Mouse (Mus musculus): ENCODE data around the gene Trpd52l3. TPM values are rescaled to one million over a fixed set of nuclear protein-coding genes. Genes with fewer than 3 reads are reported as not detected.

Gene Trpd52l3
- not detected in 2 replicates for polyA plus RNA-seq (2015; fragmentation: Nextera tagmentation; extraction: Ambion mirVana)

- no peak for ATAC-seq
- H3K4me1 ChIP-seq (replicated peaks) = no peaks in the 10 kb centered on the region
- H3K27me3 ChIP-seq (replicated peaks) = no peaks in the 10 kb centered on the region
- no peak within 1 kb of the TSS for H3K4me3 ChIP-seq (replicated peaks)
- H3K4me2 ChIP-seq (replicated peaks) = no peak within 1 kb of the TSS
- 95% methylated on average over 9 of the region's 9 CpGs for WGBS
- no peaks in the 10 kb centered on the region for H3K36me3 ChIP-seq
- no peak within 1 kb of the TSS for H3K27ac ChIP-seq
- no peaks in the 10 kb centered on the region for H3K9me3 ChIP-seq
- no peak within 1 kb of the TSS for H3K9ac ChIP-seq
Observed at GRCm38 (mm10) chr19:30003621-30004020, at the start of gene Trpd52l3. Gene Trpd52l3, plus strand, starts transcription at chr19:30003790.

DNA sequence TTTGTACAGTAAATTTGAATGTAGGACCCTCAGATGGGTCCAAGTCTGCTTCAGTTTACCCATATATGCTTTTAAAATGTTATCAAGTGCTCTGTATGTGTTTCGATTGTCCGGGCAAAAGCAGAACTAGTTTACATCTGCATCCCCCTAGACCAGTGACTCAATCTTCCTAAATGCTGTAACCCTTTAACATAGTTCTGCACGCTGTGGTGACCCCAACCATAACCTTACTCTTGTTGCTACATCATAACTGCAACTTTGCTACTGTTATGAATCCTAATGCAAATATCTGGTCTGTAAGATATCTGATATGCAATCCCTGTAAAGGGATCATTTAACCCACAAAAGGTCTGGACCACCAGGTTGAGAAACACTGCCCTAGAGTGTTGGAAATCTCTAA, 49.8 kb upstream of the Trpd52l3 start:
- H3K4me2 ChIP-seq (replicated peaks) = no peak overlapping the region
- WGBS = 87% methylated on average over 3 of the region's 3 CpGs
- H3K4me1 ChIP-seq (replicated peaks) = 0 out of 2 replicates have a peak, but pooled peaks cover under 1% of the 10 kb centered on the region
- H3K27me3 ChIP-seq (replicated peaks) = no peaks in the 10 kb centered on the region
- no peak overlapping the region for H3K27ac ChIP-seq
- no peaks in the 10 kb centered on the region for H3K36me3 ChIP-seq
- H3K9me3 ChIP-seq = no peaks in the 10 kb centered on the region
- H3K9ac ChIP-seq = no peak overlapping the region
- H3K4me3 ChIP-seq (replicated peaks) = no peak overlapping the region
- no peak for ATAC-seq

DNA sequence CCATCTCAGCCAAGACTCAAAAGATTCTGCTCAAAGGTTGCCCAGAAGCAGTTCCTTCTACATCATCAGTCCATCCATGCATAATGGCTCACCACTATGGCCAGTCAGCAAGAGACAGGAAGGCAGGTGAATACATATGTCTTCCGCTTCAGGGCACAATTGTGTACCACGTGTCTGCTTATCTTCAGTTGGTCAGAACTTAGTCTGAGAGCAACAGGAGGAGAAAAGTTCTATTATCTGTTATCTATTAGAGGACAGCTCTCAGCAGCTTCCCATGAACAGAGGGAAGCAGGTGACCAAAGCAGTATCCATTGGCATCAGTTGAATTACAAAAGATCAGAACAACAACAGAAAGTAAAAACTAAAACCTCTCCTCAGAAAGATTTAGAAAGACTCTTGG, 48.1 kb upstream of the Trpd52l3 start:
- WGBS = 81% methylated on average over 2 of the region's 2 CpGs
- Histone ChIP-seq H3K4me1 (replicated peaks) (no peaks in the 10 kb centered on the region), H3K27me3 (replicated peaks) (no peaks in the 10 kb centered on the region), H3K36me3 (no peaks in the 10 kb centered on the region), H3K27ac (no peak overlapping the region), H3K4me3 (replicated peaks) (no peak overlapping the region), H3K9ac (no peak overlapping the region), H3K9me3 (no peaks in the 10 kb centered on the region), H3K4me2 (replicated peaks) (no peak overlapping the region)
- ATAC-seq = no peak

DNA sequence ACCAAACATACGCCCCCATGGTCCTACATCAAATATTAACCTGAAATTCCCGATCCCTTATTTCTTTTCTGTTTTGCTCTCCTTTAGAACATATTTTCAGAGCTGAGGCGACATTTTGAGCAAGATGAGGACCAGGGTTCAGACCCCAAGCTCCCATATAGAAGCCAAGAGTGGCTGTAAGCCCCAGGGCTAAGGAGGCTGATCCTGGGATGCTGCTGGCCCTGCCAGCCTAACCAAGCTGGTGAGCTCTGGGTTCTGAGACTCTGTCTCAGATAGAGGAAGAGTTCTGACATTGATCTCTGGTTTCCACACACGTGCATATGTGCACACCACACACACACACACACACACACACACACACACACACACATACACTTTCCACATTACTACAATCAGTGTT, 42.7 kb upstream of the Trpd52l3 start:
- H3K36me3 ChIP-seq = no peaks in the 10 kb centered on the region
- no peaks in the 10 kb centered on the region for H3K9me3 ChIP-seq
- ATAC-seq = no peak
- no peak overlapping the region for H3K4me2 ChIP-seq (replicated peaks)
- H3K9ac ChIP-seq = no peak overlapping the region
- H3K4me1 ChIP-seq (replicated peaks) = no peaks in the 10 kb centered on the region
- 85% methylated on average over 4 of the region's 4 CpGs for WGBS
- no peak overlapping the region for H3K4me3 ChIP-seq (replicated peaks)
- H3K27ac ChIP-seq = no peak overlapping the region
- H3K27me3 ChIP-seq (replicated peaks) = no peaks in the 10 kb centered on the region

- H3K4me2 ChIP-seq (replicated peaks) = no peak overlapping the region
- no peak for ATAC-seq
- H3K4me3 ChIP-seq (replicated peaks) = no peak overlapping the region
- no peaks in the 10 kb centered on the region for H3K4me1 ChIP-seq (replicated peaks)
- H3K36me3 ChIP-seq = no peaks in the 10 kb centered on the region
- H3K27me3 ChIP-seq (replicated peaks) = no peaks in the 10 kb centered on the region
- 61% methylated on average over 6 of the region's 6 CpGs for WGBS
- H3K27ac ChIP-seq = no peak overlapping the region
- no peaks in the 10 kb centered on the region for H3K9me3 ChIP-seq
- no peak overlapping the region for H3K9ac ChIP-seq
Observed at GRCm38 (mm10) chr19:29961842-29962241, 41.7 kb upstream of the Trpd52l3 start.

GRCm38 (mm10) chr19:29963598-29964092, 39.9 kb upstream of the Trpd52l3 start:
- no peaks in the 10 kb centered on the region for H3K27me3 ChIP-seq (replicated peaks)
- ATAC-seq = no peak
- no peak overlapping the region for H3K4me2 ChIP-seq (replicated peaks)
- no peaks in the 10 kb centered on the region for H3K9me3 ChIP-seq
- H3K9ac ChIP-seq = no peak overlapping the region
- no peaks in the 10 kb centered on the region for H3K4me1 ChIP-seq (replicated peaks)
- H3K36me3 ChIP-seq = no peaks in the 10 kb centered on the region
- no peak overlapping the region for H3K4me3 ChIP-seq (replicated peaks)
- H3K27ac ChIP-seq = no peak overlapping the region
- 77% methylated on average over 2 of the region's 2 CpGs for WGBS

DNA sequence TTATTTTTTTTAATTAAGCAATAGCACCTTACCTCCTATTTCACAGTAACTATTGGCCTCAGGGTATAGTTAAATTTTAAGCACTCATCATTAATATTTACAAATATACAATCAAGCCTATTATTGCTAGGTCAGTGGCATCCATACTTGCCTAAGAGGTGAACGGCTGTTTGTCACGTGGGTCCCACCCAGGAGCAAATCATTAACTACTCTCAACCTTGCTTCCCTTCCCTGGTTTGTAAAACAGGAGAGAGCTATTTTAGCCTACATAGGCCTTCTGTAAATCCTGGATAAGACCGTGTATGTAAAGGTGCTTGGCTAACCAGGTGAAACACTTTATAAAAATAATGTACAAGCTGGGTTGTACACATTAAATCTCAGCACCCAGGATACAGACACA, 35.6 kb upstream of the Trpd52l3 start:
- H3K9ac ChIP-seq = no peak overlapping the region
- 65% methylated on average over 3 of the region's 3 CpGs for WGBS

DNA sequence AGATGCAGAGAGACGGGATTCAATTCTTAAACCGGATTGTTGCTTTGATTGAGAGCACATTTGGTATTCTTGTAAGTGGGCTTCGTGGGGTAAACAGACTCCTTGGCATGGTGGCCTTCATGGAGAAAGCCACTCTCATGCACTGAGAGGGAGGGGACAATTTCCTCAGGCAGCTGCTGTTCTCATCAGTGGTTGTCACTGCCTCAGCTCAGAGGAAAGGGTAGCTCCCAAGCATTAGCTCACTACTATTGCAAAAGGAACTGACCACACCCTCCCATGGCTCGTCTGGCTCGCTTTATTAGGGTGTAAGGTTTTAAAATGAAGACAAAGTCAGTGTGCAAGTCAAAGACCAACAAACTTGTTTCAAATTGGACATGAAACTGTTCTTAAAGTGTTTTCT, 30.2 kb upstream of the Trpd52l3 start:
- Histone ChIP-seq H3K27ac (no peak overlapping the region), H3K4me2 (replicated peaks) (no peak overlapping the region), H3K4me3 (replicated peaks) (no peak overlapping the region), H3K36me3 (no peaks in the 10 kb centered on the region), H3K9me3 (no peaks in the 10 kb centered on the region), H3K4me1 (replicated peaks) (no peaks in the 10 kb centered on the region), H3K9ac (no peak overlapping the region), H3K27me3 (replicated peaks) (no peaks in the 10 kb centered on the region)
- no peak for ATAC-seq
- 66% methylated on average over 5 of the region's 5 CpGs for WGBS

More for the DNA sequence above, 35.6 kb upstream of the Trpd52l3 start:
- no peaks in the 10 kb centered on the region for H3K4me1 ChIP-seq (replicated peaks)
- H3K27ac ChIP-seq = no peak overlapping the region
- no peaks in the 10 kb centered on the region for H3K9me3 ChIP-seq
- H3K36me3 ChIP-seq = no peaks in the 10 kb centered on the region
- H3K4me2 ChIP-seq (replicated peaks) = no peak overlapping the region
- no peak overlapping the region for H3K4me3 ChIP-seq (replicated peaks)
- no peaks in the 10 kb centered on the region for H3K27me3 ChIP-seq (replicated peaks)
- no peak for ATAC-seq

GRCm38 (mm10) chr19:29978847-29979246, 24.7 kb upstream of the Trpd52l3 start:
- no peaks in the 10 kb centered on the region for H3K27me3 ChIP-seq (replicated peaks)
- H3K4me1 ChIP-seq (replicated peaks) = no peaks in the 10 kb centered on the region
- no peak overlapping the region for H3K4me2 ChIP-seq (replicated peaks)
- no peak overlapping the region for H3K4me3 ChIP-seq (replicated peaks)
- no peak overlapping the region for H3K27ac ChIP-seq
- no peaks in the 10 kb centered on the region for H3K36me3 ChIP-seq
- WGBS = 57% methylated on average over 2 of the region's 2 CpGs
- ATAC-seq = no peak
- H3K9ac ChIP-seq = no peak overlapping the region
- no peaks in the 10 kb centered on the region for H3K9me3 ChIP-seq

GRCm38 (mm10) chr19:29979452-29980089, 24.0 kb upstream of the Trpd52l3 start:
- Histone ChIP-seq H3K9ac (no peak overlapping the region), H3K27ac (no peak overlapping the region), H3K4me2 (replicated peaks) (no peak overlapping the region), H3K27me3 (replicated peaks) (no peaks in the 10 kb centered on the region), H3K9me3 (no peaks in the 10 kb centered on the region), H3K36me3 (no peaks in the 10 kb centered on the region), H3K4me3 (replicated peaks) (no peak overlapping the region), H3K4me1 (replicated peaks) (no peaks in the 10 kb centered on the region)
- ATAC-seq = no peak
- 75% methylated on average over 8 of the region's 8 CpGs for WGBS

- Histone ChIP-seq H3K4me1 (replicated peaks) (no peaks in the 10 kb centered on the region), H3K27me3 (replicated peaks) (no peaks in the 10 kb centered on the region), H3K27ac (no peak overlapping the region), H3K9ac (no peak overlapping the region), H3K4me3 (replicated peaks) (no peak overlapping the region), H3K4me2 (replicated peaks) (no peak overlapping the region), H3K9me3 (no peaks in the 10 kb centered on the region), H3K36me3 (no peaks in the 10 kb centered on the region)
- no peak for ATAC-seq
- 74% methylated on average over 16 of the region's 16 CpGs for WGBS
Observed at GRCm38 (mm10) chr19:29984208-29985005, 19.2 kb upstream of the Trpd52l3 start.

DNA sequence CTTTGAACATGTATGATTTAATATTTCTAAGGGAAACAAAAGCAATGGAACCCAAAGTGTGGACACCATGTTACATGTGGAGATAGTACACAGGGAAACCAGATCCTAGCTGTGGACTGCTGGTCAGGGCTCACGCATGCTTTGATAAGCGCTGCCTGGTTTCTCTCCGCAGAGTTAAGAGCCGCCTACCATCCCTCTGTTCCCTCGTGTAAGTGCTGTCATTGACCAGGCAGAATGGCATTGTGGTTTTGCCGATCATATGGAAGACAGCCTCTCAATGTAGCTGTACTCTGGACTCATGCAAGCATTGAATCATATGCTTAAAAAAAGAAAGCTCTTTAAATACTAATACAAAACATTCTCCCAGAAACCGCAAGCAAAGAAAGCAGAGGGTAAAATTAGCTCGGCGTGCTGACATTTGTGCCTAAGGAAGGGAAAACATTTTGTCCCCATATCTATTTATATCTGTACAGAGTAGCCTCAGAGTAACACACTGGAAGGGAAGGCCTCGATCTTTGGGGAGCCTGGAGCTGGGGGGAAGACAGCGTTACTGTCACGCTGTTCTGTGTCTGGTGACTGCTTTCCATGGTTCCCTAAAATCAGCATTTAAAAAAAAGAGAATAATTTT, 17.0 kb upstream of the Trpd52l3 start:
- no peaks in the 10 kb centered on the region for H3K27me3 ChIP-seq (replicated peaks)
- no peak overlapping the region for H3K9ac ChIP-seq
- no peaks in the 10 kb centered on the region for H3K9me3 ChIP-seq
- no peak overlapping the region for H3K4me2 ChIP-seq (replicated peaks)
- no peak overlapping the region for H3K27ac ChIP-seq
- no peaks in the 10 kb centered on the region for H3K4me1 ChIP-seq (replicated peaks)
- H3K4me3 ChIP-seq (replicated peaks) = no peak overlapping the region
- H3K36me3 ChIP-seq = no peaks in the 10 kb centered on the region
- no peak for ATAC-seq
- WGBS = 80% methylated on average over 12 of the region's 12 CpGs

Data from intestine, embryonic 15.5 days (tissue).